ENCODE assay signal across 35 mouse cellular contexts in the genomic region with DNA sequence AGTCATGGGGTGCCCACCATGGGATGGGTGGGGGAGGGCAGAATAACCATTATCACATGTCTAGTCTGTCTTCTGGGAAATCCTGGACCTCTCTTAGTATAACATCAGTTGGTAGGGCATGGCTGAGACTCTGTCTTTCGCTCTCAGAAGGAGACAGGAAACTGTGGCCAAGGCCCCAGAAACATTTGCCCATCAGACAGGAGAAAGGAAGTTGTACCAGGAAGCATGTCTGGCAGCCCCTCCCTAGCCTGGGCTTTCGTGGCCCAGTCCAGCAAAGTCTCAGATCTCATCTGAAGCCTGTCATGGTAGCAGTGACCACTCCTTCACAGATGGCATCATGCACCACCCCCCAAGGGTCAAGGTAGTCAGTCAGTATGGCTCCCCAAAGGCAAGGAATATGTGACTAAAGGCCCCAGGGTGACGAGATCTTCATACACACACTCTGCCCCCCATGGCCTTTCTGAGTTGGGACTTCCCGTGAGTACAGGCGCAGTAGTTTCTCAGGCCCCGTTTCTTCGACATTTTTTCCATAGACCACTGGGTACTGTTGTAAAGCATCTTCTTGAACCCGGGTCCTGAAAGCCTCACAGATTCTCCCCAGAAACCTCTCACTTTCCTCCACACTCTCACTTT. TPM values are rescaled to one million over a fixed set of nuclear protein-coding genes. Genes with fewer than 3 reads are reported as not detected.
DNase-seq lines count a peak whose midpoint lies in the region; TF ChIP-seq lines count a peak whose summit lies in the region.
"Had no signal": no experiment of that assay in that cellular context is flagged by ENCODE, and none has a peak within 500 bp of the region (broad histone marks: within the 10 kb centered on the region; RNA-seq: fewer than 3 reads in every experiment).

No protein-coding gene starts in this region.

- no peaks in the 10 kb centered on the region for H3K79me2 ChIP-seq in CH12.LX (replicated peaks; ENCODE audit: control insufficient read depth, extremely low read depth, insufficient read depth, poor library complexity, severe bottlenecking)

- TF ChIP-seq CTCF in CH12.LX (conservative IDR thresholded peaks at IDR 0.05 in 1 of 2, IDR thresholded peaks at IDR 0.05 in 1 of 2; ENCODE audit: low read depth in 2 of 2, low read length in 2 of 2), result no peak

- H3K36me3 ChIP-seq in CH12.LX (replicated peaks in 1 of 2; ENCODE audit: control insufficient read depth in 1 of 2, insufficient read depth in 1 of 2, low read length in 1 of 2), result no peaks in the 10 kb centered on the region
- H3K36me3 ChIP-seq: embryonic facial prominence, embryonic 10.5 days; embryonic facial prominence, embryonic 13.5 days; forebrain, embryonic 12.5 days; forebrain, embryonic 15.5 days; intestine, embryonic 15.5 days had no signal

- peak overlapping the region in 1 of 3 experiments; percentile 20 for H3K4me3 ChIP-seq in CH12.LX (replicated peaks in 1 of 3; ENCODE audit: low read depth in 2 of 3, low read length in 2 of 3, poor library complexity in 1 of 3)
- H3K4me3 ChIP-seq: embryonic facial prominence, embryonic 10.5 days; embryonic facial prominence, embryonic 13.5 days; erythroblast, embryonic 14.5 days; forebrain, embryonic 12.5 days; forebrain, embryonic 15.5 days; intestine, embryonic 15.5 days had no signal

- no peak for TF ChIP-seq POLR2A in CH12.LX (IDR thresholded peaks at IDR 0.05; ENCODE audit: low read depth, low read length)

- in situ Hi-C loops in CH12.LX (cut with MboI; ENCODE audit: low pct_ligation_motif_present, low pct_unique_long_range_greater_than_20kb, low sequenced_read_pairs), result no loop called here

- no peaks in the 10 kb centered on the region for H3K27me3 ChIP-seq in CH12.LX (replicated peaks)
- H3K27me3 ChIP-seq: embryonic facial prominence, embryonic 13.5 days; forebrain, embryonic 12.5 days; forebrain, embryonic 15.5 days; intestine, embryonic 15.5 days had no signal

- H3K4me1 ChIP-seq in CH12.LX (ENCODE audit: control insufficient read depth in 1 of 2, insufficient read depth in 2 of 2), result peaks cover 23 to 52% of the 10 kb centered on the region in 2 experiments
- H3K4me1 ChIP-seq: embryonic facial prominence, embryonic 10.5 days; embryonic facial prominence, embryonic 13.5 days; forebrain, embryonic 12.5 days; forebrain, embryonic 15.5 days; intestine, embryonic 15.5 days had no signal

- H3K4me2 ChIP-seq in CH12.LX (ENCODE audit: insufficient read depth, low read depth, poor library complexity, severe bottlenecking), result peak overlapping the region; percentile 1
- H3K4me2 ChIP-seq: embryonic facial prominence, embryonic 13.5 days; forebrain, embryonic 12.5 days; forebrain, embryonic 15.5 days; heart, embryonic 11.5 days; hindbrain, embryonic 14.5 days; intestine, embryonic 15.5 days had no signal

- H3K9me3 ChIP-seq in CH12.LX (replicated peaks; ENCODE audit: low read length), result peaks cover 4% of the 10 kb centered on the region
- H3K9me3 ChIP-seq: embryonic facial prominence, embryonic 10.5 days; embryonic facial prominence, embryonic 13.5 days; forebrain, embryonic 12.5 days; forebrain, embryonic 15.5 days; intestine, embryonic 15.5 days had no signal

- intact Hi-C loops in heart, postnatal 25 days (cut with DNase I), result no loop called here

- peak; percentile 60 for TF ChIP-seq EP300 in CH12.LX (IDR thresholded peaks at IDR 0.05; ENCODE audit: low read length)

- no peak overlapping the region for H3K9ac ChIP-seq in CH12.LX (ENCODE audit: insufficient read depth, low read depth)
- H3K9ac ChIP-seq: embryonic facial prominence, embryonic 13.5 days; forebrain, embryonic 12.5 days; forebrain, embryonic 15.5 days; hindbrain, embryonic 14.5 days; intestine, embryonic 15.5 days had no signal

- dilution Hi-C loops in CH12.LX (cut with MboI; ENCODE audit: extremely low pct_ligation_motif_present, extremely low pct_unique_long_range_greater_than_20kb, low sequenced_read_pairs), result no loop called here

- DNase-seq in CD4-positive helper T cell, adult 2 months (ENCODE audit: low read depth, low spot score), result peak; percentile 39
- peak; percentile 60 for DNase-seq in CH12.LX (ENCODE audit: extremely low read depth)
- peak; percentile 35 for DNase-seq in induced T-regulatory cell, adult 2 months (ENCODE audit: low read depth)
- no peak for DNase-seq in left cerebral cortex, adult 9 months (ENCODE audit: low spot score in 2 of 2)
- no peak for DNase-seq in right cerebral cortex, adult 2 months (ENCODE audit: low spot score in 2 of 2)
- DNase-seq in heart, postnatal 25 days (ENCODE audit: low spot score), result no peak
- no peak for DNase-seq in urinary bladder, postnatal 25 days (ENCODE audit: low spot score)
- DNase-seq: adrenal gland, postnatal 10 days; adrenal gland, postnatal 36 days; cerebellum, adult 18-20 months; cerebellum, adult 9-10 months; cerebellum, postnatal 14 days; embryo, embryonic 11 days; gastrocnemius, postnatal 14 days; heart, adult 11 months; heart, postnatal 36 days; kidney, adult 11 months had no signal

- no peak for TF ChIP-seq RAD21 in CH12.LX (IDR thresholded peaks at IDR 0.05; ENCODE audit: low read depth, low read length)

- H3K27ac ChIP-seq in CH12.LX (ENCODE audit: insufficient read depth, low read depth), result peak overlapping the region; percentile 50
- H3K27ac ChIP-seq: embryonic facial prominence, embryonic 10.5 days; embryonic facial prominence, embryonic 13.5 days; forebrain, embryonic 12.5 days; forebrain, embryonic 15.5 days; hindbrain, embryonic 14.5 days; hindbrain, postnatal 0 days; intestine, embryonic 15.5 days had no signal

TF ChIP-seq in CH12.LX, 34 proteins besides CTCF, POLR2A, EP300 and RAD21:
- TF ChIP-seq RCOR1 (conservative IDR thresholded peaks at IDR 0.05; ENCODE audit: low read depth, low read length) (no peak; the same call in 1 of the 2 replicates), UBTF (IDR thresholded peaks at IDR 0.05; ENCODE audit: low read depth, low read length) (no peak), CHD2 (IDR thresholded peaks at IDR 0.05; ENCODE audit: low read length) (0 out of 2 replicates have a peak, but pooled peaks have one; percentile 24), CHD1 (IDR thresholded peaks at IDR 0.05; ENCODE audit: low read depth, low read length) (no peak), IRF4 (IDR thresholded peaks at IDR 0.05; ENCODE audit: low read depth, low read length) (peak; percentile 60), JUN (IDR thresholded peaks at IDR 0.05; ENCODE audit: insufficient read depth, low read depth, low read length) (peak; percentile 51; the same call in 1 of the 2 replicates), SMC3 (IDR thresholded peaks at IDR 0.05; ENCODE audit: low read depth, low read length) (no peak), BHLHE40 (IDR thresholded peaks at IDR 0.05; ENCODE audit: low read depth, low read length) (no peak; the same call in 1 of the 2 replicates), GABPA (IDR thresholded peaks at IDR 0.05; ENCODE audit: insufficient replicate concordance, low read depth, low read length) (no peak), ETS1 (conservative IDR thresholded peaks at IDR 0.05; ENCODE audit: low read depth, low read length) (peak; percentile 61; the same call in 1 of the 2 replicates), KAT2A (IDR thresholded peaks at IDR 0.05; ENCODE audit: insufficient replicate concordance, low read length) (no peak), TBP (conservative IDR thresholded peaks at IDR 0.05; ENCODE audit: low read depth, low read length) (0 out of 2 replicates have a peak, but pooled peaks have one; percentile 24), POLR2AphosphoS2 (IDR thresholded peaks at IDR 0.05; ENCODE audit: low read depth, low read length) (no peak), SIN3A (IDR thresholded peaks at IDR 0.05; ENCODE audit: low read length) (0 out of 2 replicates have a peak, but pooled peaks have one; percentile 6), TCF12 (IDR thresholded peaks at IDR 0.05; ENCODE audit: low read depth, low read length) (0 out of 2 replicates have a peak, but pooled peaks have one; percentile 56)

RNA-seq across cellular contexts. Expression of a gene that starts 15.7 kb away (rescaled TPM):
- 94.7 and 96.9 TPM in 2 replicates for total RNA-seq in CH12.LX (2012; rRNA removed)
- 74.1 and 74.9 TPM in 2 replicates for total RNA-seq in CH12.LX (2014; rRNA removed)
- polyA plus RNA-seq in CH12.LX (2012; ENCODE audit: insufficient read length, low read depth), result 204 and 222 TPM in 2 replicates
- total RNA-seq in heart, postnatal 25 days (2021), result 1 to 10 TPM; 3.2 to 3.4 TPM

RNA-seq across cellular contexts. Expression of a gene that starts 20.9 kb away (rescaled TPM):
- total RNA-seq in CH12.LX (2012; rRNA removed) (2.7 and 4.8 TPM in 2 replicates), CH12.LX (2014; rRNA removed) (1.5 and 1.9 TPM in 2 replicates)
- 1.3 and 3.5 TPM in 2 replicates for polyA plus RNA-seq in CH12.LX (2012; ENCODE audit: insufficient read length, low read depth)
- not detected for total RNA-seq in heart, postnatal 25 days (2021)
- total RNA-seq: adrenal gland, adult 18-20 months; adrenal gland, postnatal 10 days; adrenal gland, postnatal 36 days; ES-E14; gastrocnemius, adult 18-20 months; gastrocnemius, postnatal 14 days; gastrocnemius, postnatal 4 days; heart, adult 8-10 months; heart, postnatal 36 days; hindbrain, postnatal 0 days had no signal
- polyA plus RNA-seq: C2C12; embryonic facial prominence, embryonic 10.5 days; embryonic facial prominence, embryonic 13.5 days; erythroblast, embryonic 14.5 days; forebrain, embryonic 12.5 days; forebrain, embryonic 15.5 days; heart, embryonic 11.5 days; heart, embryonic 14.5 days; heart, postnatal 0 days; hindbrain, embryonic 11.5 days; hindbrain, embryonic 14.5 days; hindbrain, postnatal 0 days; intestine, embryonic 15.5 days had no signal

RNA-seq across cellular contexts. Expression of a gene that starts 38.5 kb away (rescaled TPM):
- total RNA-seq in CH12.LX (2012; rRNA removed) (1.9 and 2.6 TPM in 2 replicates), CH12.LX (2014; rRNA removed) (1.4 and 2.4 TPM in 2 replicates)
- polyA plus RNA-seq in CH12.LX (2012; ENCODE audit: insufficient read length, low read depth), result 0.79 and 0.83 TPM in 2 replicates
- not detected for total RNA-seq in heart, postnatal 25 days (2021)
- total RNA-seq: adrenal gland, adult 18-20 months; adrenal gland, postnatal 10 days; adrenal gland, postnatal 36 days; ES-E14; gastrocnemius, adult 18-20 months; gastrocnemius, postnatal 14 days; gastrocnemius, postnatal 4 days; heart, postnatal 36 days; hindbrain, postnatal 0 days had no signal
- polyA plus RNA-seq: C2C12; embryonic facial prominence, embryonic 10.5 days; embryonic facial prominence, embryonic 13.5 days; erythroblast, embryonic 14.5 days; forebrain, embryonic 12.5 days; forebrain, embryonic 15.5 days; heart, embryonic 11.5 days; heart, embryonic 14.5 days; heart, postnatal 0 days; hindbrain, embryonic 11.5 days; hindbrain, embryonic 14.5 days; hindbrain, postnatal 0 days had no signal

Comparison
In these comparisons a context has a peak if more than half of its experiments do, and no peak if none do; other contexts are left out.
1. DNase-seq: peak in CD4-positive helper T cell, adult 2 months (single experiment), CH12.LX (single experiment) and induced T-regulatory cell, adult 2 months (single experiment); none in left cerebral cortex, adult 9 months (0 of 2), right cerebral cortex, adult 2 months (0 of 2), heart, postnatal 25 days (single experiment) and urinary bladder, postnatal 25 days (single experiment).
2. RNA of a gene that starts 15.7 kb away (total RNA-seq): 74.1 to 96.9 TPM in CH12.LX; 3.2 to 3.4 TPM in heart, postnatal 25 days; every median in the first group is over 10 times any median in the second.